Mouse (Mus musculus) frontal cortex, postnatal 36 days (tissue): ENCODE data around the gene Amotl2.

Source experiments
- DNase-seq, 2 experiments: peaks; one replicate each; pipeline ENCODE4 v3.0.0; 2022; ENCODE audit warnings: low spot score in 2 of 2

Amotl2 gene

GRCm38 (mm10) chr9:102716481-102717163, at the start of gene Amotl2:
Gene Amotl2, plus strand, starts transcription at chr9:102716672.
- no peak for DNase-seq

DNA sequence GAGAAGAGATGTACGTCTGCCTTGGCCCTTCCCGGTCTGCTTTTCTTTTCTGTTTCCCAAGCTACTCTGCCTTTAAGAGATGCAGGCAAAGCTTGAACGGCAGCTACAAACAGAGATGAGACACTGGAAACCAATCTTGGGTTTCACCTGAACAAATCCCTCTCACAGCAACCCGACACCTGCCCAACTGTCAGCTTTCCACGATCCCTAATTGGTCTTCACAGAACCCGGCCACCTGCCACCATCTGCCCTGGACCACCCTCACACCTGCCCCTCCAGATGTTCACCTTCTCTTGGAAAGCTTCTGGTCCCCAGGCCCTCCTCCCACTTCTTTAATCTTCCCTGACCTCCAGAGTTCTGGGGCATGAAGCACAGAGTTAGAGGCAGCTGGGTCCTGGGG, 48.4 kb upstream of the Amotl2 start:
- DNase-seq = no peak

DNA sequence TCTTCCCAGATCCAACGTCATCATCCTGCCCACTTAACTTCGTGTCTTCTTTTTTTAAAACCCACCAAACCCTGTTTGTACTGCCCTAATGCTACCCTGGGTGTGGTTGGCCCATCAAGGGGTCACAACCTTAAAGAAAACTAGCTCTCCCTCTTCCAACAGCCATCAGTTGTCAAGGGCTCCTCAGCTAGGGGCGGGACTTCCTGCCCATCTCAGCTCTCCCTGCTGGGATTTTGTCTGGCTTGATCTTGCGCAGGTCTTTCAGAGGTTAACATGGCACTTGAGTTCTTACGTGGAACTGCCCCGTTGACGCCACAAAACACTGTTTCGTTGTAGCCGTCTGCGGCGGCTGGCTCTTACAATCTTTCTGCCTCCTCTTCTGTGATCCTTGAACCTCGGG, 47.6 kb upstream of the Amotl2 start:
- no peak for DNase-seq

DNA sequence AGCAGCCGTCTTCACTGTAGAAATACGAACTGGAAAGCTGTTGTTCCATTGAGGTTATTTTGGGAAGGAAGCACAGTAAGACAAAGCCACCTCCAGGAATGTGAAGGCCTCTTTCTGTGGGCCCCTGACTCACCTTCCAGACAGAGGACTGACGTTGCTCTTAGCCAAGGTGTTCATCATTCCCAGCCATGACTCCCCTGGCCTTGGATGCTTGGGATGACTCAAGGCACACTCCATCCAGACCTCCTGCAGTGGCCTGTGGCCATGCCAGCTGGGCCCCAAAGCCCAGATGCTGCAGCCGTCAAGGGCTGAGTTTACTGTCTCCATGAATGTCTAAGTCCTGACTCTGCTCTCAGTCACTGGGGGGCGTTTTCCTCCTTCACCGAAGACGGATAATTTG, 43.1 kb upstream of the Amotl2 start:
- DNase-seq = no peak

GRCm38 (mm10) chr9:102675922-102676321, 40.5 kb upstream of the Amotl2 start:
- DNase-seq = no peak

DNA sequence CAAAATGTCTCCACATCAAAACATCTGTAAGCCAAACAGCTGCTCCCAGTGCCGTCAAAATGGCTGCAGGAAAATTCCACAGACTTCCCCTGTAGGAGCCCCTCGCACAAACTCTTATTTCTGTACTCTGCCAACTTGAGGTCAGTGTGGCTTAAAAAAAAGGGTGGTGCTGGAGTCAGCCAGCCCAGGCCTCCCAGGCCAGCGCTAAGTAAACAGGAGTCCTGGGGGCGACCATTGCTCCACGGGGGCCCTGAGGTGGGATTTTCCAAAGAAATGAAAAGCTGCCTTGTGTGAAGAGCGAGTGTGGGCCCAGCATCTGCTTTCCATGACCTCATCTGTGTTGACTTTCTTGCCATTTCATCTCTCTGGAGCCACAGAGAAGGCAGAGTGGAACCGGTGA, 35.0 kb upstream of the Amotl2 start:
- no peak for DNase-seq

GRCm38 (mm10) chr9:102687943-102688342, 28.5 kb upstream of the Amotl2 start:
- DNase-seq = no peak

GRCm38 (mm10) chr9:102689406-102689939, 27.0 kb upstream of the Amotl2 start:
- DNase-seq = peak in 1 of 2 experiments; percentile 3

DNA sequence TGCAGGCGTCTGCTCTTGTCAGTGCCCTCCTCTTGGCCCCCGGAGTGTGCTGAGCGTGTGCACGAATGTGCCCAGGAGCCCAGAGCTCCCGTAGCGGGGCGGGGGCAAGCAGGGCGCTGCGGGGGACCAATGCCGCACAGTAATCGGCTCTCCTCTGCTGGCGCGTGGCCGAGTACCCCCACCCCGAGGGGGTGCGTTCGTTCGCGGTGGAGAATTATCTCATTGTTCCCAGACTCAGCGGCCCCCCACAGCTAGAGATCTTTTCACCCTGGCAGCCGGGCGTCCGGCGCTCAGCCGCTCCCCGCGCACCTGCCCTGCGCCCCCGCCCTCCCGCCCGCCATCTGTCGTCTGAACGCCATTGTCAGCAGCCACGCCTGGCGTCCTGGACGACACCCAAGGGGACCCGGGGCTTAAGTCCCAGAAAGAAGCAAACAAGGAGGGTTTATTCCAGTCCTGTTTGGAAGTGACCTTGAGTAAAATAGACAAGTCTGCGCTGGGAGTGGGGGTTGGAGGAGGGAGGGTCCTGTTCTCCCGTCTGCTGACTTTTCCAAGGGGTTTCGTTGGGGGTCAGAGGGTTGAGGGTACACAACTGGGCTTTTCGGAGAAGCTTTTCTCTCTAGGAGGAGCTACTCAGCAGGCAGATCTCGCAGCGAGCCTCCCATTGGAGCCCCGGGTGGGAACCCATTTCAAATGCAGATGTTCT, 26.4 kb upstream of the Amotl2 start:
- peak; percentile 33 to 48 for DNase-seq

DNA sequence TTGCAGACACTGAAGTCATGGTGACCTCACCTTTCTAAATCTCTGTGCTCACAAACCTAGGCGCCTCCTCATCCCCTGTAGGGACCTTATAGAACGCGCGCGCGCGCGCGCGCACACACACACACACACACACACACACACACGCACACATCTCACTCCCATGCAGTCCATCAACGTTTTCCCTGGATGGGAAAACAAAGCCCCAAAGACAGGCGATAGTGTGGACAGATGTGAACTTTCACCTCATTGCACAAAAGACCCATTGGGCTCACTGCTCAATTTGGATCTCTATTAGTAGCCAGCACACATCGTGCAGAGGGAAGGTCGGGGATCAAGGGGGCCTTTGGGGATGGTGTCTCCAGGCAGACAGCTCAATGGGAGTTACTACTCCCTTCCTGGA, 25.6 kb upstream of the Amotl2 start:
- DNase-seq = no peak

DNA sequence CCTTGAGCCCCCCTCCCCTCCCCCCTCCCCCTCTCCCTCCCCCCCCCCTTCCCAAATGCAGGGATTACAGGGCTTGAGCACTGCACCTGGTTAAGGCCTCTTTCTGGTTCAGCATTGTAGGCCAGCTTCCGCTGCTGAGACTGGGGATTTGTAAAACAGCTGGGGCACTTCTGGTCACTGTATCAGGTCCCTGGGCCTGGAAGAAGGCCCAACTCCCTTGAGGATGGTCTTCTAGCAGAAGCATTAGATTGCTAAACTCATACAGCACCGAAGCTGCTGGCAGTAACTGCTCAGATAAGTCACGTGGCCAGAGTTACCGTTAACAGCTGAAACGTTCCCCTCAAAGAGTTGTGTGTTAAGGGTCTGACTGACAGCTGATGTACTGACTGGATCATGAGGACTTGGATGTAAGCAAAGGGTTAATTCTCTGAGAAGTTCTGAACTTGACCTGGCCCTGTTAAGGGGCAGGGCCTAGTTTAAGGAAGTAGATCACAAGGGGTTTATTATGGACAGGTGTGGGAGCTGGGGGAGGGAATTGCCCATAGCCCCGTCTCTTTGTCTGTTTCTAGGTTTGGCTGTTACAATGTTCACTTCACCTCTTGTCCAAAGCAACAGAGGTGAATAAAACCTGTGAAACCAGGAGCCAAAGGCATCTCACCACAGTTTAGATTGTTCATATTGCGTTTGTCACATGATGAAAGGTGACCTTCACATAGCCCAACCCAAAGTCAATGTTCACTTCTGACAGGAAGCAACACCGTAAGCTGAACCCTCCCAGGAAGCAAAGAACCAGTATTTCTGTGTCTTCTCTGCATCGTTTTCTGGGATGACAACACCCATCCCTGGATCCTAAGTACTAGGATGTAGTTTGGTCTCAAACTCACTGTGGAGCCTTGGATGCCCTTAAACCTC, 23.7 kb upstream of the Amotl2 start:
- DNase-seq = no peak

DNA sequence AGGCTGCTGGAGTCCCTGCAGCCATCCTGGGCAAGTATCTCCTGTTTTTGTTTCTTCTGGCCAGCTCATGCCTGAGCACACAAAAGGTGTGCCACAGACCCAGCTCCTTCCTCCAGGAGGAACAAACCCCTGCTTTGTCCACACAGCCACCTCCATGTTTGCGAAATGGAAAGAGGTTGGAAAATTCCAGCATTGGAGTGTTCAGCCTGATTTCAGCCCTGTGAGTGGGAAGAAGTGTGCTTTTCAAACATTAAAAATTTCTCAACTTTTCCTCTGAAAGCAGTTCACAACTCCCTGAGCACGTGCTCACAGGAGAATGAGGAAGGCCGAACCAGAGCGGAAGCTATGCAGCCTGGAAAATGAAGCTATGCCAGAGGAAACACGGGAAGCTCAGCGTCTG, 15.4 kb upstream of the Amotl2 start:
- no peak for DNase-seq

DNA sequence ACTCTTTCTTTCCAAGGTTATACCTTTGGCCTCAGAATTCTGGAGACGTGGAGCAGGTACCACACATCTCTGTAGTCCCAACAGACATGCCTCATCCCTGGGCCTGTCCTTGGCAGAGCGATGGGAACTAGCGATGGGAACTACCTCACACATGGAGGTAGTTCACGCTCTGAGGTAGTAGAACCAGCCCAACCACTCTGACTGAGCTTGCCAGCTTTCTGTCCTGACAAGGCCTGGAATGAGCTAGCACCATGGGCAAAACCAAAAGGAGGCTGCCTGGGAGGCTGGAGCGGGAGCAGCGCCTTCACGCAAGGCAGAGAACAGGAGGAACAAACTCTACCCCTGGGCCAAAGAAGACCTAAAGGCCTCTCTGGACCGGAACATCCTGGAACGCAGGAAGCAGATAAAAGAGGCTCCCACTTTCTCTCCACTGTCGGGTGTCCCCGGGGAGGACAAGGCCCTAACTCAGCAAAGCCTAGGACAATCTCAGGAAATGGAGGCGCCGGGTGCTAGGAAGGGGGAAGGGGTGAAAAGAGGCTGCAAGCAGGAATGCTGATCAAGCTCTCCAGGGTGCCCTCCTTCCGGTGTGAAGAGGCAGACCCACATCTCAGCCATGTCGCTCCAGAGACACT, 6.9 kb upstream of the Amotl2 start:
- DNase-seq = no peak

GRCm38 (mm10) chr9:102710520-102710919, 6.0 kb upstream of the Amotl2 start:
- no peak for DNase-seq

GRCm38 (mm10) chr9:102713797-102714196, 2.7 kb upstream of the Amotl2 start:
- peak; percentile 35 to 50 for DNase-seq

DNA sequence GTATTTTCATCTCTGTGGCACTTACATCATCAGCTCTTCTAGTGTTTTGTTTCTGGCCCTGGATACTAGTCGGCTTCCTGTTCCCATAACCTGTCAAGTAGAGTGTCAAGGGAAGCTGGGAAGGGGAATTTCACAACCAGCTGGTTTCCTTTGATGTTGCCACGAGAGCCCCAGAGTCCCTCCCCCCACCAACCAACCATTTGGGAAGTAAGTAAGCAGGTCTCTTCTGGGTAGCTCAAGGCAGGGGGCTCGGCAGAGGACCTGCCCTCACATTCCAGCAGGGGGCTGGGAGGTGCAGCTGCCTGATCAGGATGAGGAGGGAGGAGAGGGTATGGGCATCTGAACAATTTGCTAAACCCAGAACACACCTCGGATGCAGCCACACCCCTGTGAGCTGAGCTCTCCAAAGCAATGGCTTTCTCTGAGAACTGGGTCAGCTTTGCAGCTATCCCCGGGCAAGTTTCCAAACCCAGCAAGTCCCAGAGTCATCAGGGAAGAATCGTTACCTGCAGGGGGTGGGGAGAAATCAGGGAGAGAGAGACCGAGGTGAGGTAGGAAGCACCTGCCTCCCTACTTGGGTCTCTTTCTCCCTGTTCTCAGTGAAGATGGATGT, 1.5 kb upstream of the Amotl2 start:
- DNase-seq = no peak

GRCm38 (mm10) chr9:102715506-102715900, 969 bp upstream of the Amotl2 start:
- DNase-seq = no peak

DNA sequence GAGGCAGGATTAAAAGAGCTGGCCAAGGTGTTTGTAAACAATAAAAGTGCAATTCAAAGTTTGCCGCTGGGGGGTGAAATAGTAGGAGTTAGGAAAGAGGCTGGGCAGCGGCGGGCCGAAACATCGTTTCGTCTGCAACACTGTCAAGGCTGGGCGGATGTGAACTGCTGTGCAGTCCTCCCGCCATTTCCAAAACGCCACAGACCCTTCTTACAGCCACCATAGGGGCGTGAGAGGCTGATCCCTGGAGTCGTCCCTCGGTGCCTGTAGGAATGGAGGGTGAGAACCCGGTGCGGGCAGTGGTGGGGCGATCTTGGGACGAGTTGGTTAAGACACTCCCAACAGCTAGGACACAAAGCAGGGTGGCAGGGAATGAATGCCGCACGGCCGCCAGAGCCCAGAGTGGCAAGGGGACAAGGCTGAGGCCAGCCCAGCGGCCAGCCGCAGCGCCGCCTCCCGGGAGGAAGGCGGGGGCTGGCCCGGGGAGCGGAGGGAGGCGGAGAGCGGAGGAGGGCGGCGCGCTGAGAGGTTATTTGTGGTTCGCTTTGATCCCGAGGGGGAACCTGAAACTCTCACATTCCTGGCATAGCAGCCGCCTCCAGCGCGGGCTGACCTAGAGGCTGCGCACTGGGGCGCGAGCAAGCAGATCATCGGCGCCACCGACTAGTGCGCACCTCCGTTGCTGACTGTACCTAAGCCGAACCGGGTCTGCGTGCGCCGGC, 853 bp downstream of the Amotl2 start:
- peak; percentile 81 for DNase-seq

DNA sequence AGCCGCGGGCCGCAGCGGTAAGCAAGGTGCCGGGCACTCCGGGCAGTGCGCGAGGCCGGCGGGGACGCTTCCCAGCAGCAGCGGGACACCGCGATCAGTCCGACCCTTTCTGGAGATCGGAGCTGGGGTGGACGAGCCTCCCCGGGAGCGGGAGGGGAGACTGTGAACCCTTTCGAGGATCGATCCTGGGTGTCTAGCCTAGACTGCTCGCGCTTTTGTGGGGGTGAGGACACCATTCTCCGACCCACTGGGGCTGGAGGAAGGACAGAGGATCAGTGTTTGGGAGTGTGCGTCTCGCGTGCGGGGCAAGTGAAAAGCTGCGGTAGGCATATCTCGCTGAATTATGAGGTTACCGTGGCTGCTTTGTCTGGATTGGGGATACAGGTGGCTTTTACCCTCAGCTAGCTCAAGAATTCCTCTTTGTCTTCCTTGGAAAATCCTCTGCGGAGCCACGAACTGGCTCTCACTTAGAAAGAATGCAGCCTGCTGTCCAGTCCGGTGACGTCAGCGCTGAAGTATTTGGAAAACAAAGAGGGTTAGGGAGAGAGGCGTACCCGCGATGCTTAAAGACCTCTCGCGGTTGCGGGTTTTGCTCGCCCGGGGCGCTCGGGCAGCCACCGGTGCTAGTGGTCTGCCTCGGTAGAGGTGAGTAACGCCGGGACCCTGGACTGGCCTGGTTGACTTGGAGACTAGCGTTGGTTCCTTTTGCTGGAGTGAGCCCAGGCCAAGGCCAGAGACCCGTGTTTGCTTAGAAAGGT, 1.6 kb downstream of the Amotl2 start:
- peak; percentile 60 to 72 for DNase-seq

DNA sequence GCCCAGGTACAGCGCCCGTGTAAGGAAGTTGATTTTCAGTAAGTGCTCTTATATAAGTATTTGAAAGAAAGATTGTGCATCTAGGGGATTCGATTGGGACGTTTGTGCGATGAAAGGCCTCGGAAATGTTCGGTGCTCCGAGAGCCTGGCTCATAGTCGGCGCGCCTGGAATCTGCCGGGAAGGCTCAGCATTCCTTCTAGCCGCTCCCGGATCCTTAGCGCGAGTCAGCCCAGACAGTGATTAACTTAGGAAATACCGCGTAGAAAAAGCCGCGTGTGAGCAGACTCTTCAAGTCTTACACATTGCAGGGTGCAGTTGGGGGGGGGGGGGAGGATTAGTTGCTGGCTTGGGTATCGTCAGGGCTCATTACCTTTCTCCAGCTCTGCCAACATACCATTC, 2.2 kb downstream of the Amotl2 start:
- peak; percentile 39 to 47 for DNase-seq
